Mouse (Mus musculus) retina, adult 2 months (tissue): ENCODE measurements around the gene Bcl2l13.
"Not testable (repeated sequence)": the region's sequence is repeated elsewhere in the genome, so short reads cannot be mapped to it uniquely, and the experiment has no call there.

Experiments used
- DNase-seq: peaks from one replicate; pipeline ENCODE4 v3.0.0-alpha.2; 2012; ENCODE audit warnings: low read depth, low spot score

Gene Bcl2l13

DNA sequence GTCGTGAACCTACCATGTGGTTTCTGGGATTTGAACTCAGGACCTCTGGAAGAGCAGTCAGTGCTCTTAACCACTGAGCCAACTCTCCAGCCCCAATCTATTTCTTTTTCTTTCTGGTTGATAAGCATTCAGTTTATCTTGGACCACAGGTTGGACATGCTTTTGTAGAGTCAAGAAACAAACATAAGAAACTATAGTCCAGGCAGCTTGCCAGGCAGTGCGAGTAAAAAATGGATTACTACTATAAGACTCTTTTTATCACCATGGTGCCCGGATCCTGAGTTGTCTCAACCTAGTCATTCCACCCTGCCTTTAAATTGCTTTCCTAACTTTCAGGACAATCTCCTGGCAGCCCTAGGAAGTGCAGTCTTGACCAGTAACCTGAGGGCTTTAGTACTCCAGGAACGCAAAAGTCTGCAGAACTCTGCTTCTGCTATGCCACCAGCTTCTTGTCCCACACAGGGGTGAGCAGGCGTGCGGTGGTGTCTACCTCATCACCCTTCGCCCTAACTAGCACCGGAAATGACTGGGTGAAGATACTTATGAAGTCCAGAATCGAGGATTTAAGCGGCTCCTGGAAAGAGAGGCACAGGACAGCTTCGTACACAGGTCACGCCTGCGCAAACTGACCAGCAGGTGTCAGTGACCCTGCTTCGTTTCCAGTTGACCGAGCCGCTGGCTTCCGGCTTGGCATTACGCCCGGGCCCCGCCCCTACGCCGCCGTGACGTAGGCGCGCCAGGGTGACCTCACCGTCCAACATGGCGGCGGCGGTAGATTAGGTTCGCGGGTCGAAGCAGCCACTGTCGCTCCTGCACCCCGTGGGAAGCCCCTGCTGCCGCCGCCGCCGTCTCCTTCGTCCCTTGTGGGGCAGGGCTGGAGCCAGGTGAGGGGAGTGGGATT, at the start of gene Bcl2l13:
TSS of gene Bcl2l13 (plus strand) at position 739 of the 901 bp plus-strand sequence.
- peak; percentile 90 for DNase-seq

DNA sequence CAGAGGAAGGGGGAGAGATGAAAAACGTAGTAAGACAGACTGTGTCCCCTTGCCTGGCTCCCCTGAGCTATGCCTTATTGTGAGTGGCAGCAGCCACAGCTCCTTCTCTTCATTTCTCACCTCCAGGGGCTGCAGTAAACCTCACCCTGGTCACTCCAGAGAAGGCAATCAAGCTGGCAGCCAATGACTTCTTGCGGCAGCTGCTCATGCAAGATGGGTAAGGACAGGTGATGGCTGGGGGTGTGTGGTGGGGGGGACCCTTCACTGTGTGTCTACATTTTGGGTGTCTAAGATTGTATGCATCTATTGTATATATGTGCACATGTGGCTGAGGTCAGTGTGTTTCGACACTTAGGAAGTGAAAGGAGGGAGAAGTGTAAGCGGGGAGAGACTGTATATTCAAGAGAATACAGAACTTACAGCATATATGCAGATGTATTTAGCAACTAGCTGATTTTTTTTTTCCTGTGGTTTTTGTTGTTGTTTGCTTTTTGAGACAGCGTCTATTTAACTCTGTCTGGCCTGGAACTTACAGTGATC, 47.9 kb upstream of the Bcl2l13 start:
- DNase-seq: no peak

DNA sequence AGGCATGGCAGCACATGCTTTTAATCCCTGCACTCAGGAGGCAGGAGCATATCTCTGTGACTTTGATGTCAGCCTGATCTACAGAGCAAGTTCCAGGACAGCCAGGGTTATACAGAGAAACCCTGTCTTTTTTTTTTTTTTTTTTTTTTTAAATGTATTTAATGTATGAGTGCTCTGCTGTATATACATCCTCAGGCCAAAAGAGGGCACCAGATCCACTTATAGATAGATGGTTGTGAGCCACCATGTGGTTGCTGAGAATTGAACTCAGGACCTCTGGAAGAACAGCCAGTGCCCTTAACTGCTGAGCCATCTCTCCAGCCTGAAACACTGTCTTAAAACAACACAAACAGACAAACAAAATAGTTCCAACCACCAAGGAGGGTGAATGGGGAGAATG, 47.1 kb upstream of the Bcl2l13 start:
- DNase-seq: no peak

DNA sequence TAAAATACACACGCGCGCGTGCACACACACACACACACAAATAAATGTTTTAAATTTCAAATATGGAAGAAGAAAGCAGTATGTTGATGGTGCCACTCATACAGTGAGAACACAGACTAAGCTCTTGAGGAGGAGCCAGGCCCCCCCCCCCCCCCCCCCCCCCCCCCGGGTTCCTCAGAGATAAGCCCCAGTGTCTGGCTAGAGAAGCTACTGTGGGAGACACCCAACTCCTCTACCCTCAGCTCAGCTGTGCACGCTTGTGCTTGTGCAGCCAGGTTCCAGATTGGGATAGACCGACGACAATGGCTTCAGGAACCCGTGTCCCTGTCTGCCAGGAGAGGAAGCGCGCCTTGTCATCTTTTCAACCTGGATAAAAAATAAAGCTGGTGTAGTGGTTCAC, 45.9 kb upstream of the Bcl2l13 start:
- DNase-seq: no peak

DNA sequence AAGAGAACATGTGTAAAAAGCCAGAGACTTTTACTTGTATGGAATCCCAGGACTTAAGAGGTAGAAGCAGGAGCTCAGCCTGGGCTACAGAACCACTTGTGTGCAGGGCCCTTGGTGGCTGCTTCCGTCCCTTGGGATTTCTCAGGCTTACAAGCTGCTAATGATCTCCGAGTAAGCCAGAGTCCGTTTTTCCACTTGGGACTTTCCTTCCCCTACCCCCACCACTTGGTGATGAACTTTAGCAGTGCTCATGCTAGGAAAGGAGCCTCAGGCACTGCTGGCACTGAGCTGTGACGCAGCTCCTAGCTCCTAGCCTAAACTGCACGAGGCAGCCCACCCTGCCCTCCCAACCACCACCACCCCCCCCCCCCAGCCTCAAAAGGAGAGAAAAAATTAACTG, 45.3 kb upstream of the Bcl2l13 start:
- DNase-seq: no peak

DNA sequence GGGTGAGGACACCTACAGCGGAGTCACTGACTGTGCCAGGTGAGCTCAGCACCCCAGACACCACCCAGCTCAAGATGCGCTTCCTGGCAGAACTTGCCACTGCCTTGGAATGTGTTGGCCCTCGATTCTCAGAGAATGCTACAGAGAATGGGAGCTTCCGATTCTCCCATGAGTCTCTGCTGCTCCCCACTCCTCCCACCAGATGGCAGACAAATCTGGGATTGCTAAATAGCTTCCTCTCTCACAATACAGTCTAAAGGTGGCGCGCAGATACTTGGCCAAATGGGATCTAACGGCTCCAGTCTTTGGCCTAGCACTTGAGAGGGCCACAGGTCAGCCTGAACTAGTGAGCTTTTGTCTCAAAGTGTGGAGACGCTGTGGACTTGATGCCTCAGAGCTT, 43.1 kb upstream of the Bcl2l13 start:
- no peak for DNase-seq

DNA sequence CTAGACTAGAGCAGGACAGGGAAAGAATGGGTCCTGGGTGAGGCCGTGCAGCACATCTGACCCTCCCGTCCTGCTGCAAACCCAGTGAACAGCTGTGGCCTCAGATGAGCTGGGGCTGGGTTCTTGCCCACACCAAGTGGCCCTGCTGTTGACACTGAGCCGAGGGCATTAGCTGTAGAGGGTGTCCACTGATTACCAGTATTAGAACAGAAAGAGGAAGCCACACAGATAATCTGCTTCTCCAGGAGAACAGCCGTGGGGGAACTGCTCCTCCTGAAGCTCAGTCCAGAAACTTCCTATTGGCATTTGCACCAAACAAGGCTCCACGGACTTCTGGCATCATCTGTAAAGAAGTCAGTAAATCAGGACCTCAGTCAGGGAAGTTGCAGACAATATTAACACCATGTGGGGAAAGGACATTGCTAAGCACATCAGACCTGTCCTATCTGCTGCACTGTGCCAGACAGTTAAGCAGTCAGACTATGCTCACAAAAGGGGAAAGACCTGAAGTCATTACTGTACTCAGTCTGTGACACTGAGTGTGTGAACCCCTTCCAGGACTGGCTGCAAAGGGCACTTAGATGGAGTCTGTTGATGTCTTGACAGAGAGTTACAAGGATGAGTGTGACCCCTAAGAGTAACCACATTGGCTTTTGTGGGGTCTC, 40.5 kb upstream of the Bcl2l13 start:
- peak; percentile 39 for DNase-seq

DNA sequence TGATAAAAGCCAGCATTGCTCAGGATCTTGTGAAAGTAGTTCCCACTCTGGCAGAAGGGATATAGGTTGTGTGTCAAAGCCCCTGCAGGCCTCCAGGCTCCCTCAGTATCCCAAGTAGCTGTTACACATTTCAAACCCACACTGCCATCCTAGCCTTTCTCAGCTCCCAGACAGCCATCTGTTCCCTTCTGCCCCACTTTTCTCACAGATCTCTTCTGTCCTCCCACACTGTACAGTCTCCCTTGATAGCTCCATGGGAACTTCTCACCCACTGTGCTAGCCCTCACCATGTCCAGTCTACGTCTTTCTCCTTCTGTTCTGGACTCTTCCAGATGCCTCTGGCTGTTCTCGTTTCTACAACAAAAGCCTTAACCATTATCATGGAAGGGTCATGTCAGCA, 39.9 kb upstream of the Bcl2l13 start:
- no peak for DNase-seq

DNA sequence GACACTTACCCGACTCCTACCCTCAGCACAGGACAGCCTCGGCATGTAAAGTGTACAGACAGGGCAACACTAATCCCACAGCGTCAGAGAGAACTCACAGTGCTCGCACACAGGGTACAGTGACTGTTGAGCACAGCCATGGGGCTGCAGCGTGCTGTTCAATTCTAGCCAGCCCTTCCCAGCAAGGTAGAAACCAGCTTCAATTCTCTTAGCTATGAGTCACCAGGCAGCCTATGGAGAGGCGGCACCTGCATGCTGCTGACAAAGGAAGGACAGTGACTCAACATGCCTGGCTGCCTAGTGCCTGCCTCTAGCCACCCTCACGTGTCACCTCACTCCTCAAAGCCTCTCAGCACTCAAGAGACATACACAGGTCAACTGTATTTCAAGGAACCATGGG, 38.0 kb upstream of the Bcl2l13 start:
- DNase-seq: no peak

DNA sequence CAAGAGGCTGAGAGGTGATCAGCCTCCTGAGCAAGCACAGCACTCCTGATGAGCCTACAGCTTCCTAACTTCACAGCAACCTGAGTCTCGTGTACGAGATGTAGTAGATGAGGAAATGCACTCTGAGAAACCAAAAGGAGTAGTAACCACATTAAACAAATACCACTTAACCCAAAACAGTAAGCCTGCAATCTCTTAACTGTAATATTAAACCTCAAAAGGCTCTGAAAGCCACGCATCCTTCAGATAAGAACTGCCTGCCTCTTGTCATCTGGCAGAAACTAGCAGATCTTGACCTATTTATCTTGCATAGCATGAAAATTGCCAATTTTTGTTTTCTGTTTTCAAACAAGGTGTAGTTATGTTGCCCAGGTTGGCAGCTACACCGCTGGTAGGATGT, 37.1 kb upstream of the Bcl2l13 start:
- DNase-seq: no peak

DNA sequence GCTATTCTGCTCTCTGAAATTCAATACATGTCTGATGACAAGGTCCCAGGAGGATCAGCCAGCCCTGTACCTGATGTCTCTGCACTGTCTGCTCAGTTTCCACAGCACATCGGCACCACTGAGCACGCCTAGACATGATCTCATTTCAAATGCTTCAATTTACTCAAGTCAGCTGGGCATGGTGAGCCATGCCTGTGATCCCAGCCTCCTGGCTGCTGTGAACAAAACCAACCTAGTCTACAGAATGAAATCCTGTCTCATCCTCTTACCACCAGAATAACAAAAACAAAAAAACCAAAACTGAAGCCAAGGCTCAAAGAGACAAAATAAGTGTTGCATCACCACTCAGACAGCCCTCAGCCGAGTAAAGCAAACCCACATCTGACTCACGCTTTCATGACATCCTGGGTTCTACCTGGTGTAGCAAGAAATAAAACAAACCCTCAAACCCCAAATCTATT, 36.4 kb upstream of the Bcl2l13 start:
- DNase-seq: no peak

DNA sequence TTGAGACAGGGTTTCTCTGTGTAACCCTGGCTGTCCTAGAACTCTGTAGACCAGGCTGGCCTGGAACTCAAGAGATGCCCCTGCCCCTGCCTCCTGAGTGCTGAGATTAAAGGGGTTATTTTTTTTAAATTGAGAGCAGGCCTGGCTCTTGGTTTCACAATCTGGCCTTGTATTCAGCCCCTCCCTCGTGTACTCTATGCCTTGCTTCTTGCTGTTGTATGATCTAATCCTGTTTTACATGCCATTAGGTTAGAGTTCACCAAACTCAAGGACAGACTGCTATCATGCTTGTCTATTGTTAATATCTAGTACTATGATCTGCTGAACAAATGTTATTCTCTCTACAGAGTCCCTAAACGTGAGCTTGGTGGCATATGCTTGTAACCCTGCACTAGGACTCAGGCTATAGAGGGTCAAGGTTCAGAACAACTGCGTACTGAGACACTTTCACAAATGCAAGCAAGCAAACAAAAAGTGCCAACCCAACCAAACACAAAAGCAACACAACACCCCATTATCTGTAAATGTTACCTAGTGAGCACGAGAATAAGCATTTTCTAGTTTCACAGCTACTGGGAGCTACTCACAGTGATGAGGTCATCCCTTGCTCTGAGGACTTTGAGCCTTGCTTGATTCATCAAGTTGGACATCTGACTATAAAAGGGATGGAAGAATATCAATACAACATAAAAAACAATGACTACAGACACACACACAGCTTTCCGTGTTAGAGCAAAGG, 28.8 kb upstream of the Bcl2l13 start:
- no peak for DNase-seq

DNA sequence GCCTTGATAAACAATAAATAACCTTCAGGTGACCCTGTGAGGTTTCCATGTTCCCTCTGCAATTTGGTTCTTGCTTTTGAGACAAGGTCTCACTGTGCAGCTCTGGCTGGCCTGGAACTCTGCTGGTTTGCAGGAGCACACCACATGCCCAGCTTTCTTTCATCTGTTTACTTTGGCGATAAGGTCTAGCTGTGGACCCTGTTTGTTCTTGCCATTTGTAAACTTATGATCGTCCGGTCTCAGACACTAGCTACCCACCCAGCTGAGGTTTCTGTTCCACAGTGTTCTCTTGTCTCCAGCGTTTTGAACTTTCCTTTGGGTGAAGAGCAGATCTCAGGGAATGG, 28.3 kb upstream of the Bcl2l13 start:
- no peak for DNase-seq

DNA sequence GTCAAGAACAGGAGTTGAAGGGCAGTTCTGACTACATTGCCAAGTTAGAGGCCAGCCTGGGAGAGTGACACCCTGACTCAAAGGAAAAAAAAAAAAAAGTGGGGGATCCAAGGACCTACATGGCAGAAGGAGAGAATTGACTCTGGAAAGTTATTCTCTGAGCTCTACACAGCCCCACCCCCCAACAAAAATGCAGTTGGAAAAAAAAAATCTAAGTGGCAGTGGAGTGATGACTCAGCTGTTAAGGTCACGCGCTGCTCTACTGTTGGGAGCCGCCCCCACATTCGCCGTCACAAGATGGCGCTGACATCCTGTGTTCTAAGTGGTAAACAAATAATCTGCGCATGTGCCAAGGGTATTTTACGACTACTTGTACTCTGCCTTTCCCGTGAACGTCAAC, 24.0 kb upstream of the Bcl2l13 start:
- not testable (repeated sequence) for DNase-seq

DNA sequence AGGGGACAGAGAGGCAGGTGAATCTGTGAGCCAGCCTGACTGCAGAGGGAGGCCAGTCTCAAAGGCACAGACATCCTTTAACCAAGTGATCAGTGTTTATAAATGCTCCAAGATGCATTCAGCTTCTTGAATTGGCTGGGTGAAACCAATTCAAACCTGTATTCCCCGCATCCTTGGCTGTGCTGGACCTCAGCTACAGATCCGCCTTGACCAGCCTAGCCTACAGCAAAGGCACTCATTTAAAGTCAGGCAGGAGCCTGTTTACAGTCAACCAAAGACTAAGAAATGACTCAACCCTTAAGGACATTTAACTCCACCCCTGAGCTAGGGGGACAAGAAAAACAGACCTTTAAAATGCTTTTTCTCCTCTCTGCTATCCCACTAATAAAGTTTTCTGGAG, 16.7 kb upstream of the Bcl2l13 start:
- no peak for DNase-seq

DNA sequence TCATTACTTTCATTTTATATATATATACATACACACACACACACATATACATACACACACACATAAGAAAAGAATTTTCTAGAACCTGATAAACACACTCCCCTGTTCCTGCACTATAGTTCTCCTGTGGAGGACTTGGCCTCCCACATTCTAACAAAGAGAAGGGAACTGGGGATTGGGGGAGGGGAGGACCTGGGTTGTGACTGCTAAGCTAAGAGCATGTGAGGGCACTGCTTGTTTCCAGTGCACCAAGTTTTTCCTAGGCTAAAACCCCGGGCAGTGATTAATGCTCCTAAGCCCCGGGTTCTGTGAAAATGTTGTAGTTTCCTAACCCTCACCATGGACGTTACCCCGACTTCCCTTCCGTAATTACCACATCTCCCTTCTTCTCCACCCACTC, 15.9 kb upstream of the Bcl2l13 start:
- no peak for DNase-seq

DNA sequence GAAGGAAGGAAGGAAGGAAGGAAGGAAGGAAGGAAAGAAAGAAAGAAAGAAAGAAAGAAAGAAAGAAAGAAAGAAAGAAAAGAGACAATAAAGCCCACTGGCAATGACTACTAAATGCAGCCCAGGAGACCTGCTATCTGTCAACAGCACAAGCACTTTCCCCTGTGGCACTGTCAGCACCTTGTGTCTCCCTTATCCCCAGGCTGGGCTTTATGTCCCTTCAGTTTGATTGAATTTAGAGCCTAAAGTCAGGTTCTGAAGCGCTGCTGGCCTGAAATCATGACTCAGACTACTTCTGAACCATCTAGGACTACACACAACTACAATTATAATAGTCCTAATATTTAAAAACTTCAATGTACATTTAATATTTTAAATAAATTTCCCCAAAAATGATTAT, 15.1 kb upstream of the Bcl2l13 start:
- DNase-seq: no peak

DNA sequence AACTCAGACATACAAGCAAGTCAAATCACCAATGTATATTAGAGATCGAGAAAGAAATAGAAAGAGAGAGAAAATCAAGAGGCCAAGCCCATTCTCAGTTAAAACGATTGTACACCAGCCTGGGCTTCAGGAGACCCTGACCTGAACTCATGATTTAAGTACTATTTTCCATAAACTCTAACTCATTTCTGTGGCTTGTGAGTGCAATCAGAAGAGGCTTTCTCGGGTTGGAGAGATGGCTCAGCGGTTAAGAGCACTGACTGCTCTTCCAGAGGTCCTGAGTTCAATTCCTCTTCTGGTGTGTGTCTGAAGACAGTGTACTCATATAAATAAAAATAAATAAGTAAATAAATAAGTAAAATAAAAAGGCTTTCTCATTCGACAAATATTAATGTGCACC, 14.3 kb upstream of the Bcl2l13 start:
- DNase-seq: no peak

DNA sequence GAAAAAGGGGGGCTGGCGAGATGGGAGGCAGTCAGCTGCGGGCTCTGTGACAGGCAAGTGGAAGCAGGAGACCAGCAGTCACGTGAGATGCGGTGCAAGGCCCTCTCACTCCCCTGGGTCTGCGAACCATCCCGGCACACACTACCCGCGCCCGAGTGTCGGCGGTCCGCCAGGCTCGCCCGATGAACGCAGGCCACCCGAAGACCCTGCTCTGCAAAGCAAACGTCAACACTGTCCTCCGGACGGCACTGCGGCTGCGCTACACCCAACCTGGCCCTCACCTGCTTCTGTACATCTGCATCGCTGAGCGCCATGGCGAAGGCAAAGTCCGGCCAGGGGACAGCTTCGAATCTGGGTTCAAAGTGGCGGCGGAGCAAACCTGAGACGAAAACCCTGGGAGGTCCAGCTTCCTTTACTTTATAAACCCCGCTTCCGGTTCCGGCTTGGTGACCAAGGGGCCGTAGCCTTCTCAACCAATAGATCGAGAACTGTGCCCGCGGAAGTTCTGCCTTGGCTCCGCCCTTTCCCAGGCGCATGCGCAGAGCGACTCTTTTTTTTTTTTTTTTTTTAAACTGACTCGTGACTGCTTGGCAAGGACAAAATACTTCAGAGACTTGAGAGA, 13.6 kb upstream of the Bcl2l13 start, which contains the start of gene Atp6v1e1:
TSS of gene Atp6v1e1 (minus strand) at position 487 of the 622 bp plus-strand sequence.
- peak; percentile 93 for DNase-seq

DNA sequence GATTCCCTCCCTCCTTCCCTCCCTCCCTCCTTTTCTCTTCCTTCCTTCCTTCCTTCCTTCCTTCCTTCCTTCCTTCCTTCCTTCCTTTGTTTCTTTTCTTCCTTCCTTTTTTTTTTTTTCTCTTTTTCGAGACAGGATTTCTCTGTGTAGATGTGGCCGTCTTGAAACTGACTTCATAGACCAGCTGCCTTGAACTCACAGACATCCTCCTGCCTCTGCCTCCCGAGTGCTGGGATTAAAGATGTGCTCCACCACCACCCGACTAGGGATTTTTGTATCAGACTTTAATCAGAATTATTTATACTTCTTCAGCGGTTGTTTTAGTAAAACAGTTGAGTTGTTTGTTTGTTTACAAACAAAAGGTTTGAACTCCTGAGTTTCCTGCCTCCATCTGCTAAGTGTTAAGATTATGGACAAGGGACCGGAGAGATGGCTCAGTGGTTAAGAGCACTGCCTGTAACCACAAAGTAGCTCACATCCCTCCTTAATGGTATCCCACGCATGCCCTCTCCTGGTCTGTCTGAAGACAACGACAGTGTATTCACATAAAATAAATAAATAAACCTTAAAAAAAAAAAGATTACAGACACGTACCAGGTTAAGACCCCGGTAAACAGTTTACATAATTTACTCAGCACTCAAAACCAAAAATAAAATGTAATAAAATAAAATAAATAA, 12.9 kb upstream of the Bcl2l13 start:
- peak; percentile 22 for DNase-seq

DNA sequence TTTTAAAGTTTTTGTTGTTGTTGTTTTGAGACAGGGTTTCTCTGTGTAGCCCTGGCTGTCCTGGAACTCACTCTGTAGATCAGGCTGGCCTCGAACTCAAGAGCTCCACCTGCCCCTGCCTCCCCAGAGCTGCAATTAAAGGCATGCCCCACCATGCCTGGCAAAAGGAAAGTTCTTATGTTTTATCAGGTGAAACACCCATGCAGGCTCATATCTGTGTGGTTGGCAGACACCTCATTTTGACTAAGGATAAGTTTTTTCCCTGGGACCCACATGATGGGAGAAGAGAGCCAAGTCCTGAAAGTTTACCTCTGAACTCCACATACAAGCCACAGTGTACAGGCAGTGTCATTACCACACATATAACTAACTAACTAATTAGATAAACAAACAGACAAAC, 6.0 kb upstream of the Bcl2l13 start:
- no peak for DNase-seq
